Mouse (Mus musculus) liver, embryonic 14.5 days (tissue): ENCODE results near the gene Borcs7. TPM values are rescaled to one million over a fixed set of nuclear protein-coding genes. Genes with fewer than 3 reads are reported as not detected.
A peak's percentile ranks its signal among the peaks of the same experiment; 100 is the strongest.

Experiments
- ATAC-seq: fragments of 200-750 bp; cut with Nextera tagmentation; 2 replicates; pipeline ENCODE4 v1.8.0; 2017; ENCODE audit warnings: moderate number of reproducible peaks, mild to moderate bottlenecking, moderate library complexity; ENCODE audit not compliant: insufficient read depth
- DNase-seq, 3 experiments: peaks; one replicate each; pipeline ENCODE4 v3.0.0-alpha.2; 2012 to 2013; ENCODE audit warnings: low read depth in 3 of 3, low spot score in 3 of 3
- H3K27ac ChIP-seq: fragments of 300-500 bp; sonication (generic); 2 replicates; pipeline ENCODE4 v1.5.1; 2014; ENCODE audit warnings: moderate library complexity, mild to moderate bottlenecking, control low read depth, inconsistent platforms
- H3K27me3 ChIP-seq: fragments of 300-500 bp; sonication (generic); 2 replicates; pipeline ENCODE4 v1.6.1; 2014; ENCODE audit warnings: mild to moderate bottlenecking, low read length, moderate library complexity; ENCODE audit not compliant: control insufficient read depth, insufficient read depth
- H3K36me3 ChIP-seq: fragments of 300-500 bp; sonication (generic); replicated peaks from 2 replicates; pipeline ENCODE4 v1.6.1; 2014; ENCODE audit warnings: low read depth; ENCODE audit not compliant: control insufficient read depth, insufficient read depth
- H3K4me1 ChIP-seq, 2 experiments: fragments of 200-500 bp in 1 of 2; fragments of 300-500 bp in 1 of 2; sonication (generic) in 1 of 2; replicated peaks; 2 replicates each; pipeline ENCODE4 v1.6.1; 2012 to 2014; ENCODE audit warnings: antibody characterized with exemption in 1 of 2, inconsistent platforms in 1 of 2, low read length in 1 of 2; ENCODE audit not compliant: control insufficient read depth in 2 of 2, insufficient read depth in 2 of 2
- H3K4me2 ChIP-seq: fragments of 300-500 bp; sonication (generic); 2 replicates; pipeline ENCODE4 v1.6.1; 2014; ENCODE audit warnings: low read depth, mild to moderate bottlenecking, control low read depth, moderate library complexity
- H3K4me3 ChIP-seq, 2 experiments: fragments of 200-500 bp in 1 of 2; fragments of 300-500 bp in 1 of 2; sonication (generic) in 1 of 2; 2 replicates each; pipeline ENCODE4 v1.5.1; 2012 to 2014; ENCODE audit warnings: low read depth in 2 of 2, low read length in 2 of 2, mild to moderate bottlenecking in 2 of 2, control low read depth in 1 of 2, inconsistent platforms in 1 of 2, moderate library complexity in 1 of 2; ENCODE audit not compliant: insufficient read depth in 1 of 2
- H3K9ac ChIP-seq: fragments of 300-500 bp; sonication (generic); replicated peaks from 2 replicates; pipeline ENCODE4 v1.6.1; 2014; ENCODE audit warnings: mild to moderate bottlenecking, control low read depth, moderate library complexity
- H3K9me3 ChIP-seq: fragments of 300-500 bp; sonication (generic); 2 replicates; pipeline ENCODE4 v1.6.1; 2016; ENCODE audit warnings: low read length, mixed read lengths; ENCODE audit not compliant: control insufficient read depth
- CTCF ChIP-seq: IDR thresholded peaks from 2 replicates; pipeline ENCODE4 v1.5.1; 2016; ENCODE audit warnings: antibody characterized with exemption, low read depth, control low read depth
- EP300 ChIP-seq: IDR thresholded peaks from 2 replicates; pipeline ENCODE4 v1.6.1; 2016; ENCODE audit warnings: antibody characterized with exemption, low read depth
- WGBS: fragments of 180-500 bp; shearing (Covaris S2); extraction: QIAGEN DNeasy Blood & Tissue Kit; methylation state at CpG from one replicate; pipeline ENCODE4 v1.1.7; 2014; ENCODE audit not compliant: insufficient replicate concordance; 5-methylcytosine and 5-hydroxymethylcytosine counted together
- polyA plus RNA-seq, 2 experiments: library from polyadenylated mRNA; depleted of rRNA in 1 of 2; stranded (reverse) in 1 of 2; unstranded in 1 of 2; fragments of >200 nt; fragmentation: Nextera tagmentation in 1 of 2; extraction: Ambion mirVana in 1 of 2; gene quantifications; 2 replicates each; pipeline versions ENCODE4 v1.2.1 to v1.2.3; 2012 to 2014

Gene Borcs7
- polyA plus RNA-seq, 2 experiments, result 2.7 to 6.0 TPM

GRCm38 (mm10) chr19:46670691-46671090, 19.0 kb upstream of the Borcs7 start:
- no peak overlapping the region for H3K9ac ChIP-seq
- H3K4me1 ChIP-seq, result peaks cover 0 to 19% of the 10 kb centered on the region in 2 experiments; a peak in 2 of 4 replicates
- H3K4me3 ChIP-seq, result no peak overlapping the region
- TF ChIP-seq CTCF (peak; percentile 83), EP300 (no peak)
- H3K27me3 ChIP-seq, result no peaks in the 10 kb centered on the region; the same call in 1 of the 2 replicates
- ATAC-seq, result no peak
- no peaks in the 10 kb centered on the region for H3K9me3 ChIP-seq
- no peak for DNase-seq
- H3K4me2 ChIP-seq, result no peak overlapping the region
- no peaks in the 10 kb centered on the region for H3K36me3 ChIP-seq
- no peak overlapping the region for H3K27ac ChIP-seq
- WGBS, result 29% methylated on average over 13 of the region's 13 CpGs

- Histone ChIP-seq H3K36me3 (no peaks in the 10 kb centered on the region), H3K27ac (no peak within 1 kb of the TSS), H3K4me3 (no peak within 1 kb of the TSS), H3K4me1 (peaks cover 0 to 12% of the 10 kb centered on the region in 2 experiments; a peak in 2 of 4 replicates), H3K9me3 (no peaks in the 10 kb centered on the region), H3K4me2 (no peak within 1 kb of the TSS), H3K9ac (no peak within 1 kb of the TSS), H3K27me3 (no peaks in the 10 kb centered on the region)
- 38% methylated on average over 5 of the region's 5 CpGs for WGBS
- TF ChIP-seq CTCF, result no peak
- no peak for ATAC-seq
- DNase-seq, result no peak
Measured at GRCm38 (mm10) chr19:46672766-46673418, 16.8 kb upstream of the Borcs7 start, which contains the start of gene Cyp17a1. Cyp17a1 (minus strand) TSS chr19:46673172.

- Histone ChIP-seq H3K4me3 (no peak overlapping the region), H3K27me3 (no peaks in the 10 kb centered on the region), H3K9me3 (no peaks in the 10 kb centered on the region), H3K4me1 (peaks cover 0 to 9% of the 10 kb centered on the region in 2 experiments; a peak in 2 of 4 replicates), H3K27ac (no peak overlapping the region), H3K36me3 (no peaks in the 10 kb centered on the region), H3K4me2 (no peak overlapping the region), H3K9ac (no peak overlapping the region)
- WGBS, result 72% methylated on average over 3 of the region's 3 CpGs
- TF ChIP-seq CTCF, result no peak
- ATAC-seq (no peak), DNase-seq (no peak)
Measured at GRCm38 (mm10) chr19:46675641-46676040, 14.1 kb upstream of the Borcs7 start.

GRCm38 (mm10) chr19:46679720-46680383, 9.9 kb upstream of the Borcs7 start:
- no peak overlapping the region for H3K4me2 ChIP-seq
- DNase-seq (no peak), ATAC-seq (no peak)
- no peak overlapping the region for H3K9ac ChIP-seq
- H3K36me3 ChIP-seq, result no peaks in the 10 kb centered on the region
- 38% methylated on average over 12 of the region's 12 CpGs for WGBS
- H3K4me1 ChIP-seq, result peaks cover 0 to 7% of the 10 kb centered on the region in 2 experiments; a peak in 2 of 4 replicates
- no peaks in the 10 kb centered on the region for H3K27me3 ChIP-seq
- H3K4me3 ChIP-seq, result no peak overlapping the region
- no peak for TF ChIP-seq CTCF
- TF ChIP-seq EP300, result no peak
- H3K27ac ChIP-seq, result no peak overlapping the region
- H3K9me3 ChIP-seq, result no peaks in the 10 kb centered on the region

- H3K4me3 ChIP-seq, result peak overlapping the region; percentile 89 to 95
- peak overlapping the region; percentile 79 for H3K9ac ChIP-seq
- peaks cover 5 to 6% of the 10 kb centered on the region in 2 experiments; a peak in 2 of 4 replicates for H3K4me1 ChIP-seq
- peak overlapping the region; percentile 69 for H3K4me2 ChIP-seq
- H3K27me3 ChIP-seq, result no peaks in the 10 kb centered on the region
- 65% methylated on average over 11 of the region's 11 CpGs for WGBS
- TF ChIP-seq EP300 (no peak), CTCF (no peak)
- no peak for ATAC-seq
- H3K36me3 ChIP-seq, result no peaks in the 10 kb centered on the region
- no peak overlapping the region for H3K27ac ChIP-seq
- DNase-seq, result no peak
- no peaks in the 10 kb centered on the region for H3K9me3 ChIP-seq
Measured at GRCm38 (mm10) chr19:46690387-46690786, 681 bp downstream of the Borcs7 start.
